Mouse (Mus musculus) v-Abl transformed pro-B cells (cell line): ENCODE data around the gene Wfdc8.
"Not testable (repeated sequence)": the region's sequence is repeated elsewhere in the genome, so short reads cannot be mapped to it uniquely, and the experiment has no call there.

Experiments
- in situ Hi-C, 2 experiments: fragments of 400-800 bp; cut with MboI; formaldehyde crosslinking; loops; one replicate each; pipeline ENCODE4 v1.15.1; 2025; ENCODE audit not compliant: unreplicated experiment in 2 of 2

Wfdc8 gene

DNA sequence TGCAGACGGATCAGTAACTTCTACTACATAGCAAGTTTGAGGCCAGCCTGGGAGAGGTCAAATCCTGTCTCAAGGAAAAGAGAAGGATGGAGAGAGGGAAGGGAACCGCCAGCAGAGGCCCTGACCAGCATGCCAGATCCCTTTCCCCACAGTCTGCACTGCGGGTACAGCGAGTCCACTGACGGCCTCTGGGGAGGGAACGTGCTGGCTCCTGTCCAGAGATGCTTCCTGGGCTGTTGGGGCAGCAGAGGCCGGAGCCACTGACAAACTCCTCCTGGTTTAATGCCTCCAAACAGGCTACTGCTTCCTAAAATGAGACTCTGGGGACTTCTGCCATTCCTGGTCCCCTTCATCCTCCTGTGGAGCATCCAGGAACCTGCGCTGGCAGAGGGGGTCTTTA, at the start of gene Wfdc8, which contains the start of gene Wfdc6b:
Gene Wfdc8 (minus strand): TSS at position 156 of the 400 bp plus-strand sequence.
Gene Wfdc6b (plus strand): TSS at position 52 of the 400 bp plus-strand sequence.
- in situ Hi-C loops, result not testable (repeated sequence)

- in situ Hi-C loops, result no loop called here
These were observed 43.1 kb upstream of the Wfdc8 start, which contains the start of gene Wfdc9 for GRCm38 (mm10) chr2:164656483-164656882. Gene Wfdc9, minus strand, starts transcription at chr2:164656583.

DNA sequence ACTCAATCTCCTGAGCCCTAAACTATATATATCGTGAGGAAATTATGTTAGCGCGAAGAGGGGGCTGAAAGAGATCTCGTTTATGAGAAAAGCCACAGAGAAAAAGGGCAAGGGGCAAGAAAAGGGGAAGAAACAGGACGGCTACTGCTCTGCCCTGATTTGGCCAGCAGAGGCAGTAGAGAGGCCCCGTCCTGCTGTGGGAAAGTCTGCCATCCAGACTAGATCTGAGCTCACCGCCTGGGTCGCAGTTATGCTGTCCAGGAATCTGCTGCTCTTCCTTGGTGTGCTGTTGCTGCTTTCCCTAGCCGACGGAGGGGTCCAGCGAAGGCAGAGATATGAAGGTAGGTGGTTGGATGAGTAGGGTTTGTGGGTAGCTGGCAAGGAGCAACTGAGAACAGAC, 42.4 kb upstream of the Wfdc8 start, which contains the start of gene Wfdc10:
Gene Wfdc10 (plus strand): TSS at position 189 of the 400 bp plus-strand sequence.
- in situ Hi-C loops, result no loop called here

DNA sequence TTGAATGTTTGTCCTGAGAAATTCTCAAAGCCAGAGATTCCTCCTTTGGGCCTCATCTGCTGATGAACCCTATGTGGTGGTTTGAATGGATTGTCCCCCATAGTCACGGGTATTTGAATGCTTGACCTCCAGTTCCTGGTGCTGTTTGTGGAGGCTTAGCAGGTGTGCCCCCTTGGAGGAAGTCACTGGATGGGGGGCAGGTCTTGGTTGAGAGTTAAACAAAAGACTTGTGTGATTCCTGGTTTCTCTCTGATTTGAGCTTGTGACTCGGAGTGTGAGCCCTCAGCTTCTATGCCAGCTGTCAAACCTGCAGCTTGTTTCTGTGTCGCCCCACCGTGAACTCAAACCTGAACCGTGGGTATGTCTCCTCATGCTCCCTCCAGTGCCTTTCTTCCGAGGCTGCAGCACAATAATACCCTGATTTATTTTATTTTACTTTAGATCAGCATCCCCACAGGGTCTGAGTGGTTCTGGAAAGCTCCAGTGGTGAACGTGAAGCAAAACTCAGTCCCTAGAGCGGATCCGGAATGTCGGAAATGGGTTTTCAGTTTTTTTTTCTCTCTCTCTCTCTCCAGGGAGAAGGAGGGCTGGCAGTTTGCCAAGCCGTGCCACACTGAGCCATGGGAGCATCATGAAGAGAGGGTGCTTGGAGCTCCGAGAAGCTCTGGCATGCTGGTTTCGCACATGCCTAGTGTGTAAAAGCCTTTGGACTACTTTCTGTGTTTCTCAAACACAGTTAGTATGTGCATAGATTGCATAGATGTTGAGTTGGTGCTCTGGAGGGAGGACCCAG, 28.7 kb upstream of the Wfdc8 start:
- in situ Hi-C loops, result no loop called here

- in situ Hi-C loops, result no loop called here
These were observed 27.7 kb upstream of the Wfdc8 start for GRCm38 (mm10) chr2:164641129-164641528.

- in situ Hi-C loops, result no loop called here
These were observed 25.3 kb upstream of the Wfdc8 start, which contains the start of gene Wfdc16 for GRCm38 (mm10) chr2:164638696-164639095. Gene Wfdc16, minus strand, starts transcription at chr2:164638796.

- in situ Hi-C loops, result no loop called here
These were observed 21.8 kb upstream of the Wfdc8 start for GRCm38 (mm10) chr2:164635266-164635665.

GRCm38 (mm10) chr2:164621775-164622174, 8.3 kb upstream of the Wfdc8 start:
- in situ Hi-C loops, result no loop called here

DNA sequence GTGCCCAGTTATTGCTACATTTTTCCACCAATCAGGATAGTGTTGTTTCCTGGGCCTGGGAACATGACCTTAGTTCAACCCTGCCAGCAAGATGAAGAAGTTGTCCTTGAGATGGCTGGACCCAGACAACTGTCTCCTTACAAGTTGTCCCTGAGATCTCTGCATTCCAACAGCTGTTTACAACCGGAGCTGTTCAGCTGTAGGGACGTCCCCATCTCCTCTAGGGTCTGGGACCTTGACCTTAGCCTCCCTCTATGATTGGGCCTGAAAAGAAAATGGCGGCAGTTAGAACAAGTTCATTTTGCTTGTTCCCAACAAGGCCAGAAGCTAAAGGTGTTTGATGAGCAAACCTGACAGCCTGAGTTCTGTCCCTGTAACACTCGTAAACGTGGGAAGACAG, 5.6 kb upstream of the Wfdc8 start:
- in situ Hi-C loops, result no loop called here

DNA sequence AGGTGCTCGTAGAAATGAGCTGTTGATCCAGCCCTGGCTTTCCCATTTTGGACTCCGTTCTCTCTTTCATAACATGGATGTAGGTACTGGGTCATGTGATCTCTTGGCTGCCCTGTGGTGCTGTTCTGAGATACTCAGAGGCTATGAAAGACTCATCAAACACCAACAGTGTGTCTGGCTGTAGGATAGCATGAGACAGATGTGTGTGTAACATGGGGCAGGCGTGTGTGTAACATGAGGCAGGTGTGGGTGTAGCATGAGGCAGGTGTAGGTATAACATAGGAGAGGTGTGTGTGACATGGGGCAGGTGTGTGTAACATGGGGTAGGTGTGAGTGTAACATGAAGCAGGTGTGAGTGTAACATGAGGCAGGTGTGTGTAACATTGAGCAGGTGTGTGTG, 2.0 kb upstream of the Wfdc8 start:
- in situ Hi-C loops, result no loop called here

- in situ Hi-C loops, result no loop called here
These were observed 4.6 kb downstream of the Wfdc8 start for GRCm38 (mm10) chr2:164608781-164609180.

DNA sequence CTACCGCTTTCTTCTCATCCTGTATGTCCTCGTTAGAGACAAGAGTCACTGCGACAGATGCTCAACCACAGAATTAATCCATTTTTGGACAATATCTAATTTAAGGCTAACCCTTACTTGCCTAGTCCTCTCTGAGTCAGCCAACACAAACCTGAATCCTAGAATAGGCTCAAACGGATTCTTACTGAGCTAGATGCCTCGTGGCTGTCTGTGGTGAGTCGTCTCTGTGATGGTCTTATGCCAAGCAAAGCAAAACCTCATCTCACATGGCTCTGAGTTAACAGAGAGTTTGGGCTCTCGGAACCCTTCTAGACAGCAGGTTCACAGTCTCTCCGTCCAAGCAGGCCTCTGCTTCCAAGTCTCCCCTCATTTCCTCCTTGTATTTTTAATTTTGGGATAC, 9.0 kb downstream of the Wfdc8 start:
- in situ Hi-C loops, result no loop called here

DNA sequence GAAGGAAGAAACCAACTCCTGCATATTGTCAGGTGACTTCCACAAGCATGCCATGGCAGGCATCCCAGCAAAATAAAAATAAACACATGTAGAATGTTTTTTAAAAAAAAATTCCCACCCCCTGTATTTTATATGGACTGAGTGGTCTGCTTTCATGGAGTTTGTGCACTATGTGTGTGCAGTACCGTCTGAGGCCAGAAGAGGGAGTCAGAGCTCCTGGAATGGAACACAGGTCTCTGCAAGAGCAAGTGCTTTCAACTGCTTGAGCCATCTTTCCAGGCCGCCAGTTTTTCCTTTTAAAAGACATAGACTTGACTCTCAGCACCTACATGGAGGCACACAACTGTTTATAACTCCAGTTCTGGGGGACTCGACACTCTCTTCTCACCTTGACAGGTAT, 9.9 kb downstream of the Wfdc8 start:
- in situ Hi-C loops, result no loop called here

- in situ Hi-C loops, result no loop called here
These were observed 13.2 kb downstream of the Wfdc8 start for GRCm38 (mm10) chr2:164600179-164600578.

- in situ Hi-C loops, result loop anchor here (5.0 to 10.0 kb wide), 3 partner anchors 129 to 199 kb away; no protein-coding TSS in a partner anchor
These were observed 19.9 kb downstream of the Wfdc8 start, which contains the start of gene Eppin for GRCm38 (mm10) chr2:164593494-164593893. Gene Eppin, minus strand, starts transcription at chr2:164593594.

DNA sequence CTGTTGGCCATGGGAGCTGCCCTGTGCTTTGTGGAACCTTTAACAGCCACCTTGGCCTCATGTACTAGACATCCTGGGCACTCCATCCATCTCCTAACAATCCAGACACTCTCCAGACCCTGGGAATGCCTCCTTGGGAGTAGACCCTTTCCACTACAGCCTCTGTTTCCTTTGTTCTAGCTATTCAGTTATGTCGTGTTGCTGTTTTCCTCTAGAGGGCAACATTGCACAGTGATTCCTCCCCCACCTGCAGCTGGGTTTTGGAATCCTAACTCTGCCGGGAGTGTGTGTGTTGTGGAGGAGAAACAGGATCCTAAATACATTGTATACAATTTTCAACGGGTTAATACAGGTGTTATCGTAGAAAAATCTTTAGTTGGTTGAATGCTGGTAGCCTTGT, 21.4 kb downstream of the Wfdc8 start:
- in situ Hi-C loops, result loop anchor here (5.0 to 10.0 kb wide), 3 partner anchors 130 to 200 kb away; no protein-coding TSS in a partner anchor

- in situ Hi-C loops, result not testable (repeated sequence)
These were observed 28.3 kb downstream of the Wfdc8 start, which contains the start of gene Wfdc6a for GRCm38 (mm10) chr2:164585025-164585725. Gene Wfdc6a, minus strand, starts transcription at chr2:164585447.

DNA sequence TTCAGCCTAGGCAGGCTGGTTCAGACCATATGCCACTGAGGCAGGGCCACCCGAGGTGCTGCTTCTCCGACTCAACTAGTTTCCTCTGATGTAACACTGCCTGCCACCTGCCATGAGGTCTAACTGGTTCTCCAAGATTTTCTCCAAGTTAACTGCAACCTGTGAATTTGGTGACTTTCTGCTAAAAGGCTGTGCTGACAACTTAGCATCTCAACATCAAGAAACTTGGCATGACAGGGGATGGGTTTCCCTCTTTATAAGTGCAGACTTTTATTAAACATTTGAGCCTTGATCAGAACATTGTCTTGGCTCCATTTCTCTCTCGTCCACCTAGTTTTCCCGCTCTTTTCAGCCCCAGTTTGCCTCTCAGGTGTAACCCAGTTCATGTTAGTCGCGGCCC, 40.1 kb downstream of the Wfdc8 start, which contains the start of gene Spint3:
Gene Spint3 (minus strand): TSS at position 101 of the 400 bp plus-strand sequence.
- in situ Hi-C loops, result not testable (repeated sequence)

GRCm38 (mm10) chr2:164567460-164567859, 46.0 kb downstream of the Wfdc8 start:
- in situ Hi-C loops, result no loop called here

DNA sequence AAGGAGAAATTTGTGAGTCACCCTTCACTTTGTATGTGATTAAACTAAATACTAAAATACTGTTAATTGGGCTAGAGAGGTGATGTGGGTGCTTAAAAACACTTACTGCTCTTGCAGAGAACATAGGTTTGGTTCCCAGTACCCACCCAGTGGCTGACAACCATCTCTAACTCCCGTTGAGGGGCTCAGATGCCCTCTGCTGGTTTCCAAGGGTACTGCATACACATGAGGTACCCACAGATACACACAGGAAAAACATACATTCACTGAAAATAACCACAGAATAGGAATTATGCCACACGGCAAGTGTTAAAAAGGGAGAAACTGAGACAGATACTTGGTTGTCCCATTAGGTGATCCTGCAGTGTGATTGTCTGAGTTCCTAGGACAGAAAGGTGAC, 46.4 kb downstream of the Wfdc8 start:
- in situ Hi-C loops, result no loop called here

- in situ Hi-C loops, result no loop called here
These were observed 49.1 kb downstream of the Wfdc8 start for GRCm38 (mm10) chr2:164564346-164564745.
